Mouse (Mus musculus): Measurements from ENCODE around the gene Gm4131. TPM values are rescaled to one million over a fixed set of nuclear protein-coding genes. Genes with fewer than 3 reads are reported as not detected.

Gene Gm4131
- polyA plus RNA-seq, 1 experiment from 2014 or later = not detected

GRCm38 (mm10) chr14:62546296-62546695 is 20.4 kb downstream of the Gm4131 start:
- 82% methylated on average over 6 of the region's 6 CpGs for WGBS
- no peak overlapping the region for H3K9ac ChIP-seq (replicated peaks)
- H3K4me1 ChIP-seq = no peaks in the 10 kb centered on the region
- H3K4me2 ChIP-seq (replicated peaks) = no peak overlapping the region
- H3K4me3 ChIP-seq = no peak overlapping the region
- ATAC-seq (replicated peaks) = no peak
- no peaks in the 10 kb centered on the region for H3K27me3 ChIP-seq
- no peaks in the 10 kb centered on the region for H3K36me3 ChIP-seq
- no peaks in the 10 kb centered on the region for H3K9me3 ChIP-seq
- H3K27ac ChIP-seq (replicated peaks) = no peak overlapping the region

GRCm38 (mm10) chr14:62541751-62542150 is 25.0 kb downstream of the Gm4131 start:
- Histone ChIP-seq H3K9ac (replicated peaks) (no peak overlapping the region), H3K9me3 (no peaks in the 10 kb centered on the region), H3K27me3 (no peaks in the 10 kb centered on the region), H3K27ac (replicated peaks) (no peak overlapping the region), H3K4me3 (no peak overlapping the region), H3K36me3 (no peaks in the 10 kb centered on the region), H3K4me1 (no peaks in the 10 kb centered on the region), H3K4me2 (replicated peaks) (no peak overlapping the region)
- ATAC-seq (replicated peaks) = no peak
- 82% methylated on average over 1 of the region's 1 CpGs for WGBS

GRCm38 (mm10) chr14:62539834-62540233 is 26.9 kb downstream of the Gm4131 start:
- no peak for ATAC-seq (replicated peaks)

GRCm38 (mm10) chr14:62536988-62537387 is 29.7 kb downstream of the Gm4131 start:
- no peaks in the 10 kb centered on the region for H3K4me1 ChIP-seq
- 72% methylated on average over 5 of the region's 5 CpGs for WGBS
- no peaks in the 10 kb centered on the region for H3K36me3 ChIP-seq
- no peak overlapping the region for H3K4me2 ChIP-seq (replicated peaks)
- no peaks in the 10 kb centered on the region for H3K27me3 ChIP-seq
- H3K9me3 ChIP-seq = no peaks in the 10 kb centered on the region
- no peak overlapping the region for H3K4me3 ChIP-seq
- ATAC-seq (replicated peaks) = no peak
- H3K9ac ChIP-seq (replicated peaks) = no peak overlapping the region
- no peak overlapping the region for H3K27ac ChIP-seq (replicated peaks)

More at GRCm38 (mm10) chr14:62539834-62540233, 26.9 kb downstream of the Gm4131 start:
- H3K4me3 ChIP-seq = no peak overlapping the region
- no peaks in the 10 kb centered on the region for H3K4me1 ChIP-seq
- no peaks in the 10 kb centered on the region for H3K9me3 ChIP-seq
- H3K27ac ChIP-seq (replicated peaks) = no peak overlapping the region
- H3K4me2 ChIP-seq (replicated peaks) = no peak overlapping the region
- H3K36me3 ChIP-seq = no peaks in the 10 kb centered on the region
- no peak overlapping the region for H3K9ac ChIP-seq (replicated peaks)
- 72% methylated on average over 3 of the region's 3 CpGs for WGBS
- H3K27me3 ChIP-seq = no peaks in the 10 kb centered on the region

GRCm38 (mm10) chr14:62536127-62536526 is 30.6 kb downstream of the Gm4131 start:
- H3K27ac ChIP-seq (replicated peaks) = no peak overlapping the region
- no peaks in the 10 kb centered on the region for H3K9me3 ChIP-seq
- WGBS = 57% methylated on average over 5 of the region's 5 CpGs
- ATAC-seq (replicated peaks) = no peak
- H3K4me3 ChIP-seq = no peak overlapping the region
- H3K4me1 ChIP-seq = no peaks in the 10 kb centered on the region
- no peaks in the 10 kb centered on the region for H3K27me3 ChIP-seq
- H3K4me2 ChIP-seq (replicated peaks) = no peak overlapping the region
- H3K9ac ChIP-seq (replicated peaks) = no peak overlapping the region
- H3K36me3 ChIP-seq = no peaks in the 10 kb centered on the region

- no peak overlapping the region for H3K27ac ChIP-seq (replicated peaks)
- no peak overlapping the region for H3K4me2 ChIP-seq (replicated peaks)
- no peaks in the 10 kb centered on the region for H3K27me3 ChIP-seq
- ATAC-seq (replicated peaks) = no peak
- H3K9me3 ChIP-seq = no peaks in the 10 kb centered on the region
- WGBS = 69% methylated on average over 2 of the region's 2 CpGs
- no peak overlapping the region for H3K4me3 ChIP-seq
- no peak overlapping the region for H3K9ac ChIP-seq (replicated peaks)
- H3K36me3 ChIP-seq = no peaks in the 10 kb centered on the region
- H3K4me1 ChIP-seq = no peaks in the 10 kb centered on the region
Observed at GRCm38 (mm10) chr14:62530951-62531350, 35.8 kb downstream of the Gm4131 start.

- Histone ChIP-seq H3K27me3 (no peaks in the 10 kb centered on the region), H3K27ac (replicated peaks) (no peak overlapping the region)
- no peak for ATAC-seq (replicated peaks)
Observed at GRCm38 (mm10) chr14:62512845-62513244, 53.9 kb downstream of the Gm4131 start.

GRCm38 (mm10) chr14:62509350-62509749 is 57.4 kb downstream of the Gm4131 start:
- Histone ChIP-seq H3K27me3 (no peaks in the 10 kb centered on the region), H3K36me3 (no peaks in the 10 kb centered on the region), H3K4me1 (no peaks in the 10 kb centered on the region), H3K4me3 (no peak overlapping the region), H3K9me3 (no peaks in the 10 kb centered on the region), H3K9ac (replicated peaks) (no peak overlapping the region), H3K4me2 (replicated peaks) (no peak overlapping the region), H3K27ac (replicated peaks) (no peak overlapping the region)
- ATAC-seq (replicated peaks) = no peak
- WGBS = 66% methylated on average over 3 of the region's 3 CpGs

More at GRCm38 (mm10) chr14:62512845-62513244, 53.9 kb downstream of the Gm4131 start:
- no peak overlapping the region for H3K4me3 ChIP-seq
- H3K4me2 ChIP-seq (replicated peaks) = no peak overlapping the region
- no peak overlapping the region for H3K9ac ChIP-seq (replicated peaks)
- no peaks in the 10 kb centered on the region for H3K36me3 ChIP-seq
- H3K4me1 ChIP-seq = no peaks in the 10 kb centered on the region
- no peaks in the 10 kb centered on the region for H3K9me3 ChIP-seq
- 63% methylated on average over 1 of the region's 1 CpGs for WGBS

GRCm38 (mm10) chr14:62506261-62506660 is 60.5 kb downstream of the Gm4131 start:
- Histone ChIP-seq H3K4me1 (no peaks in the 10 kb centered on the region), H3K4me2 (replicated peaks) (no peak overlapping the region), H3K9ac (replicated peaks) (no peak overlapping the region), H3K4me3 (no peak overlapping the region), H3K27me3 (no peaks in the 10 kb centered on the region), H3K27ac (replicated peaks) (no peak overlapping the region), H3K9me3 (no peaks in the 10 kb centered on the region), H3K36me3 (no peaks in the 10 kb centered on the region)
- 81% methylated on average over 3 of the region's 3 CpGs for WGBS
- no peak for ATAC-seq (replicated peaks)

- no peaks in the 10 kb centered on the region for H3K9me3 ChIP-seq
- H3K27ac ChIP-seq (replicated peaks) = no peak overlapping the region
- H3K4me1 ChIP-seq = no peaks in the 10 kb centered on the region; the same call in 1 of the 2 replicates
Observed at GRCm38 (mm10) chr14:62497391-62497790, 69.3 kb downstream of the Gm4131 start.

GRCm38 (mm10) chr14:62496501-62496900 is 70.2 kb downstream of the Gm4131 start:
- Histone ChIP-seq H3K36me3 (no peaks in the 10 kb centered on the region), H3K4me2 (replicated peaks) (no peak overlapping the region), H3K27me3 (no peaks in the 10 kb centered on the region), H3K4me1 (no peaks in the 10 kb centered on the region; the same call in 1 of the 2 replicates), H3K4me3 (no peak overlapping the region), H3K27ac (replicated peaks) (no peak overlapping the region), H3K9me3 (no peaks in the 10 kb centered on the region), H3K9ac (replicated peaks) (no peak overlapping the region)
- 74% methylated on average over 1 of the region's 1 CpGs for WGBS
- no peak for ATAC-seq (replicated peaks)

More at GRCm38 (mm10) chr14:62497391-62497790, 69.3 kb downstream of the Gm4131 start:
- H3K4me2 ChIP-seq (replicated peaks) = no peak overlapping the region
- WGBS = 83% methylated on average over 7 of the region's 7 CpGs
- H3K9ac ChIP-seq (replicated peaks) = no peak overlapping the region
- H3K4me3 ChIP-seq = no peak overlapping the region
- no peaks in the 10 kb centered on the region for H3K36me3 ChIP-seq
- H3K27me3 ChIP-seq = no peaks in the 10 kb centered on the region
- ATAC-seq (replicated peaks) = no peak

- no peaks in the 10 kb centered on the region; the same call in 1 of the 2 replicates for H3K4me1 ChIP-seq
- no peak overlapping the region for H3K27ac ChIP-seq (replicated peaks)
- H3K36me3 ChIP-seq = no peaks in the 10 kb centered on the region
- no peaks in the 10 kb centered on the region for H3K9me3 ChIP-seq
- no peak overlapping the region for H3K9ac ChIP-seq (replicated peaks)
- no peaks in the 10 kb centered on the region for H3K27me3 ChIP-seq
- ATAC-seq (replicated peaks) = no peak
- H3K4me3 ChIP-seq = no peak overlapping the region
- no peak overlapping the region for H3K4me2 ChIP-seq (replicated peaks)
- WGBS = 47% methylated on average over 5 of the region's 5 CpGs
Observed at GRCm38 (mm10) chr14:62493456-62493855, 73.3 kb downstream of the Gm4131 start.

GRCm38 (mm10) chr14:62492196-62492850 is 74.4 kb downstream of the Gm4131 start:
- ATAC-seq (replicated peaks) = peak; percentile 85
- H3K4me1 ChIP-seq = no peaks in the 10 kb centered on the region; the same call in 1 of the 2 replicates
- no peaks in the 10 kb centered on the region for H3K9me3 ChIP-seq
- no peak overlapping the region for H3K4me2 ChIP-seq (replicated peaks)
- no peaks in the 10 kb centered on the region for H3K36me3 ChIP-seq
- H3K27ac ChIP-seq (replicated peaks) = no peak overlapping the region
- no peaks in the 10 kb centered on the region for H3K27me3 ChIP-seq
- no peak overlapping the region for H3K4me3 ChIP-seq
- no peak overlapping the region for H3K9ac ChIP-seq (replicated peaks)
- WGBS = 29% methylated on average over 16 of the region's 16 CpGs
